Mouse (Mus musculus) MN1 (cell line): ENCODE measurements around the gene Bcat2.

ENCODE experiments used
- DNase-seq: peaks from one replicate; pipeline ENCODE4 v3.0.0-alpha.2; 2016; ENCODE audit warnings: low spot score

Gene Bcat2

GRCm38 (mm10) chr7:45587631-45588592, 18.0 kb downstream of the Bcat2 start:
- DNase-seq: no peak

- peak; percentile 96 for DNase-seq
Observed at GRCm38 (mm10) chr7:45589173-45589572, 19.2 kb downstream of the Bcat2 start.

GRCm38 (mm10) chr7:45589898-45590297, 19.9 kb downstream of the Bcat2 start:
- no peak for DNase-seq

- DNase-seq: no peak
Observed at GRCm38 (mm10) chr7:45590874-45591273, 20.9 kb downstream of the Bcat2 start.

- DNase-seq: no peak
Observed at GRCm38 (mm10) chr7:45591880-45592279, 21.9 kb downstream of the Bcat2 start.

- peak; percentile 63 for DNase-seq
Observed at GRCm38 (mm10) chr7:45593118-45593815, 23.3 kb downstream of the Bcat2 start.

- no peak for DNase-seq
Observed at GRCm38 (mm10) chr7:45595176-45595575, 25.2 kb downstream of the Bcat2 start.

GRCm38 (mm10) chr7:45596107-45596506, 26.2 kb downstream of the Bcat2 start:
- no peak for DNase-seq

- DNase-seq: no peak
Observed at GRCm38 (mm10) chr7:45597013-45597412, 27.1 kb downstream of the Bcat2 start.

- DNase-seq: no peak
Observed at GRCm38 (mm10) chr7:45597527-45597926, 27.6 kb downstream of the Bcat2 start.

- DNase-seq: no peak
Observed at GRCm38 (mm10) chr7:45598960-45599879, 29.3 kb downstream of the Bcat2 start.

- DNase-seq: no peak
Observed at GRCm38 (mm10) chr7:45605704-45606289, 35.8 kb downstream of the Bcat2 start.

- no peak for DNase-seq
Observed at GRCm38 (mm10) chr7:45609511-45609910, 39.6 kb downstream of the Bcat2 start.

- DNase-seq: peak; percentile 57
Observed at GRCm38 (mm10) chr7:45616277-45616676, 46.3 kb downstream of the Bcat2 start.

GRCm38 (mm10) chr7:45617042-45617695, 47.2 kb downstream of the Bcat2 start, which contains the start of gene Fut1:
Fut1 (plus strand) TSS chr7:45617289.
- no peak for DNase-seq

GRCm38 (mm10) chr7:45618316-45618715, 48.4 kb downstream of the Bcat2 start:
- no peak for DNase-seq

GRCm38 (mm10) chr7:45619592-45619991, 49.6 kb downstream of the Bcat2 start:
- no peak for DNase-seq

GRCm38 (mm10) chr7:45621443-45621842, 51.5 kb downstream of the Bcat2 start, which contains the start of gene Izumo1:
Izumo1 (plus strand) TSS chr7:45621811.
- DNase-seq: no peak

- DNase-seq: no peak
Observed at GRCm38 (mm10) chr7:45623507-45623906, 53.6 kb downstream of the Bcat2 start.

- no peak for DNase-seq
Observed at GRCm38 (mm10) chr7:45624718-45625117, 54.8 kb downstream of the Bcat2 start.

GRCm38 (mm10) chr7:45625481-45625880, 55.5 kb downstream of the Bcat2 start:
- no peak for DNase-seq
